Mouse (Mus musculus) small intestine, adult 2 months (tissue): Measurements from ENCODE around the gene Dcps.

Experiments
- CTCF ChIP-seq: fragments of 200-500 bp; IDR thresholded peaks from 2 replicates; pipeline ENCODE4 v1.5.1; 2012; ENCODE audit warnings: low read depth, mild to moderate bottlenecking, control low read depth, inconsistent platforms, low read length, moderate library complexity, mixed read lengths; ENCODE audit not compliant: insufficient replicate concordance, insufficient read length; ENCODE audit errors: extremely low read depth
- POLR2A ChIP-seq: fragments of 200-500 bp; IDR thresholded peaks from 2 replicates; pipeline ENCODE4 v1.6.1; 2012; ENCODE audit warnings: low read depth, mild to moderate bottlenecking, control low read depth, inconsistent platforms, low read length, moderate library complexity

- TF ChIP-seq POLR2A, result no peak
- TF ChIP-seq CTCF, result no peak
Measured at GRCm38 (mm10) chr9:35170071-35170470, 5.8 kb downstream of the Dcps start.
